Mouse (Mus musculus) lung, postnatal 0 days (tissue): ENCODE measurements around the gene Zscan10. TPM values are rescaled to one million over a fixed set of nuclear protein-coding genes. Genes with fewer than 3 reads are reported as not detected.
"Not testable (repeated sequence)": the region's sequence is repeated elsewhere in the genome, so short reads cannot be mapped to it uniquely, and the experiment has no call there.

ENCODE experiments used
- ATAC-seq: fragments of 200-750 bp; cut with Nextera tagmentation; 2 replicates; pipeline ENCODE4 v1.8.0; 2017; ENCODE audit warnings: moderate library complexity
- DNase-seq: peaks from one replicate; pipeline ENCODE4 v3.0.0-alpha.2; 2016; ENCODE audit warnings: low spot score
- H3K27ac ChIP-seq: fragments of 300-500 bp; sonication (generic); 2 replicates; pipeline ENCODE4 v1.5.1; 2014; ENCODE audit warnings: antibody characterized with exemption, mild to moderate bottlenecking, low read length, mixed read lengths
- H3K27me3 ChIP-seq: fragments of 300-500 bp; sonication (generic); replicated peaks from 2 replicates; pipeline ENCODE4 v1.6.1; 2014; ENCODE audit warnings: low read length, mixed read lengths; ENCODE audit not compliant: insufficient read depth
- H3K36me3 ChIP-seq: fragments of 300-500 bp; sonication (generic); 2 replicates; pipeline ENCODE4 v1.6.1; 2014; ENCODE audit warnings: low read length, mixed read lengths; ENCODE audit not compliant: insufficient read depth
- H3K4me1 ChIP-seq: fragments of 300-500 bp; sonication (generic); 2 replicates; pipeline ENCODE4 v1.6.1; 2014; ENCODE audit warnings: antibody characterized with exemption, low read depth, low read length, mixed read lengths; ENCODE audit not compliant: insufficient read depth
- H3K4me2 ChIP-seq: fragments of 300-500 bp; sonication (generic); replicated peaks from 2 replicates; pipeline ENCODE4 v1.6.1; 2014; ENCODE audit warnings: low read depth, mild to moderate bottlenecking, low read length, moderate library complexity, mixed read lengths
- H3K4me3 ChIP-seq: fragments of 300-500 bp; sonication (generic); 2 replicates; pipeline ENCODE4 v1.5.1; 2014; ENCODE audit warnings: low read depth, low read length
- H3K9ac ChIP-seq: fragments of 300-500 bp; sonication (generic); replicated peaks from 2 replicates; pipeline ENCODE4 v1.6.1; 2014; ENCODE audit warnings: low read depth, mild to moderate bottlenecking
- H3K9me3 ChIP-seq: fragments of 300-500 bp; sonication (generic); 2 replicates; pipeline ENCODE4 v1.6.1; 2016; ENCODE audit warnings: low read length, mixed read lengths
- CTCF ChIP-seq: IDR thresholded peaks from 2 replicates; pipeline ENCODE4 v1.5.1; 2016; ENCODE audit warnings: antibody characterized with exemption, mild to moderate bottlenecking
- EP300 ChIP-seq: IDR thresholded peaks from 2 replicates; pipeline ENCODE4 v1.6.1; 2016; ENCODE audit warnings: antibody characterized with exemption, mild to moderate bottlenecking, control low read depth
- WGBS: fragments of 180-500 bp; shearing (Covaris S2); extraction: QIAGEN DNeasy Blood & Tissue Kit; methylation state at CpG from one replicate; pipeline ENCODE4 v1.1.7; 2014; 5-methylcytosine and 5-hydroxymethylcytosine counted together
- polyA plus RNA-seq: library from polyadenylated mRNA; unstranded; fragments of >200 nt; fragmentation: Nextera tagmentation; extraction: Ambion mirVana; gene quantifications from 2 replicates; pipeline ENCODE4 v1.2.1, GENCODE M21; 2015

Gene Zscan10
- polyA plus RNA-seq, 1 experiment from 2014 or later = not detected

DNA sequence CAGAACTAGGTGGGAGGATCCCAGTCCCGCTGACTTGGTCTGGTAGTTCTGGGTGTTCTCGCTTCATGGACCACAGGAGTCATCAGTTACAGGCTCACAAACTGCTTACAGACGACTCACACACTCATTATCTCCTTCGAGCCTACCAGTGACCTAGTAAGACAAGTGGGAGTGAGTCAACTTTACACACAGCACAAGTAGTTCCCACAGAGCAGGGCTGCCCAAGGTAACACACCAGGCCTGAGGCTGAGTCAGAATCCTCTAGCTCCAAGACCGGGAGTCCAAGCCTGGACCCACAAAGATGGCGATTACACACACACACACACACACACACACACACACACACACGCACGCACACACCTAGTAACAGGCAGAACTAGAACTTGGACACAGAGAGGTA, 15.9 kb upstream of the Zscan10 start:
- 72% methylated on average over 8 of the region's 8 CpGs for WGBS
- Histone ChIP-seq H3K4me3 (no peak overlapping the region), H3K27ac (no peak overlapping the region), H3K36me3 (no peaks in the 10 kb centered on the region), H3K4me2 (no peak overlapping the region; the same call in 1 of the 2 replicates), H3K9me3 (no peaks in the 10 kb centered on the region), H3K4me1 (peaks cover 13% of the 10 kb centered on the region; the same call in 1 of the 2 replicates), H3K27me3 (no peaks in the 10 kb centered on the region), H3K9ac (no peak overlapping the region)
- TF ChIP-seq EP300 (no peak), CTCF (no peak)
- DNase-seq = no peak
- ATAC-seq = no peak

DNA sequence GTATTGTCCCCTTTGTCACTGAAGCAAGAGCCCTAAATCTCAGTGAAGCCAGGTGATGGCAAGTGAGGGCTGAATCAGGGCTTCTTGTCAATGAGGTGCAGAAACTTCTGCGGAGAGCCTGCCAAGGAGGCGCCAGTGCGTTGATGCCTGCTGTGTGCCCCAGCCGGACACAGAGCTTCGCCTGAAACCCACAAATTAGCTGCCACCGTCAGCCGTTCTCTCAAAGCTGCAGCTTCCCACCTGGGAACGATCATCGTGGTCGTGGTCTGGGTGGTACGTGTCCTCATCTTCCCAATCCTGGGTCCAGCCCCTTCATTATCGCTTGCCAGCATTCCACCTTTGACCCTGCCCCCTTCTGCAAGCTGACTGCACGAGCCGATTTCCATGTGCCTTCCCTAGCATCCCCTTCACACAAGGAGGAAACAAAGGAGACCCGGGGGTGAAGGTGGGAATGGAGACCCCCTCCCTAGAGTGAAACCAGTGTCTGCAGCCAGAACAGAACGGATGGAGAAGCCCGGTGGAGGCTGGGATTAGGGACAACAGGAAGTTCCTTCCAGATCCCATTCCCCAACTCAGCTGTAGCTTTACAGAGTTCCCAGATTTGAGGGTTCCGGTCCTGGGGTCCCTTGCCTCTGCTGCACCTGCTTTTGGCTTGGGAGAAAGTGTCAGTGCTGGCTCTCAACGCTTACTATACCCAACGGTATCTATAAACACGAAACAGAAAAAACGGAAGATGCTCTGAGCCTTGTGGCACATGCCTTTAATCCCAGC, 14.8 kb upstream of the Zscan10 start:
- Histone ChIP-seq H3K9ac (peak overlapping the region; percentile 62), H3K27me3 (no peaks in the 10 kb centered on the region), H3K4me1 (peaks cover 13% of the 10 kb centered on the region; the same call in 1 of the 2 replicates), H3K4me3 (peak overlapping the region; percentile 70), H3K9me3 (no peaks in the 10 kb centered on the region), H3K4me2 (peak overlapping the region; percentile 67), H3K36me3 (no peaks in the 10 kb centered on the region), H3K27ac (no peak overlapping the region)
- DNase-seq (peak; percentile 82), ATAC-seq (peak; percentile 78)
- TF ChIP-seq CTCF (no peak), EP300 (no peak)
- WGBS = 1% methylated on average over 22 of the region's 22 CpGs

DNA sequence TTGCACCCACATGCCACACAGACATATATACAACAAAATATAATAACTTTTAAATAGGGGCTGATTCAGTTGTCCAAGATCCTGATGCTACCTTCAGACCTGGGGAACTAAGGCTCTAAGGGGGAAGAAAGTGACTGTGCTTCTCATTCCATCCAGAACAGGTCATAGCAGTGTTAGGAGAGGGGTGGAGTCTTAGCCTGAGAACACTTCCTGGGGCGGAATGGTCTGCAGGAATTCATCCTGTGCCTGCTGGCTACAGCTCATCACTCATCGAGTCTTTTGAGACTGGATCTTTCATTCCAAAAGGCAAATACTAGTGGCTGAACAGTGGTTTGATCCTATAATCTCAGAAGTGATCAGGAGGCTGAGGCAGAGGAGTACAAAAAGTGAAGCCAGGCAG, 13.4 kb upstream of the Zscan10 start:
- H3K9me3 ChIP-seq = no peaks in the 10 kb centered on the region
- H3K4me1 ChIP-seq = peaks cover 13% of the 10 kb centered on the region; the same call in 1 of the 2 replicates
- DNase-seq = no peak
- H3K4me2 ChIP-seq = no peak overlapping the region
- no peak for TF ChIP-seq CTCF
- no peak for TF ChIP-seq EP300
- no peak overlapping the region for H3K9ac ChIP-seq
- H3K36me3 ChIP-seq = no peaks in the 10 kb centered on the region
- WGBS = 29% methylated on average over 2 of the region's 2 CpGs
- 0 out of 2 replicates have a peak, but pooled peaks have one; percentile 44 for ATAC-seq
- H3K4me3 ChIP-seq = no peak overlapping the region
- no peak overlapping the region for H3K27ac ChIP-seq
- no peaks in the 10 kb centered on the region for H3K27me3 ChIP-seq

DNA sequence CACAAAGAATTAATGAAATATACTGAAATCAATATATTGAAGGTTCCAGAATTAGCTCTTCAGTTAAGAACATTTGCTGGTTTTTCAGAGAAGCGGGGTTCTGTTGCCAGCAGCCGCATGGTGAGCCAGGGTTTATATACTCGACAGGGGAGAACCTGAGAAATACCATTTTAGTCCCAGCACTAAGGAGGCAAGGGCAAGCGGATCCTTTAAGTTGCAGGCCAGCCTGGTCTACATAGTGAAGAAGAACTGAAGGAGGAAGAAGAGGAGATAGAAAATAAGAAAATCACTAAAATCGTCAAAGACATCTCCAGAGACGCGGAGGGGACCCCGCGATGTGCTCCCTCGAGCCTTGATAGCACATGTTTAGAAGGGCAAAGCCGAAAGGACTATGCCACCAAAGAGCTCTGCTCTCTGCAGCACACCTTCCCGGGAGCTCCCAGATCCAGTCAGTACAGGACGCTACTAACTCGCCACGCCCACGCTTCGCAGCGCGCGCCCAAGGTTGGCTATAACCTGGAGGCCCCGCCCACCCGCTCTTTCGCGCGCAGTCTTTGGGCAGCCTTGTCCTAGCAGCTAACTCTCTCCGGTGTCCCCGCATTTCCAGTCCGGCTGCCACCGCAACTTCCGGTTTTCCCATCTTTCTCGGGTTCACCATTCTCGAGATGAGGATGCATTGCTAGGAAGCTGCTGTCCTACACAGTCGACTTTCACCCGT, 8.3 kb upstream of the Zscan10 start:
- H3K4me3 ChIP-seq = peak overlapping the region; percentile 40
- H3K9ac ChIP-seq = peak overlapping the region; percentile 3; the same call in 1 of the 2 replicates
- H3K4me1 ChIP-seq = 0 out of 2 replicates have a peak, but pooled peaks cover 3% of the 10 kb centered on the region
- peak overlapping the region; percentile 62 for H3K27ac ChIP-seq
- no peaks in the 10 kb centered on the region for H3K27me3 ChIP-seq
- H3K9me3 ChIP-seq = no peaks in the 10 kb centered on the region
- TF ChIP-seq CTCF (no peak), EP300 (no peak)
- DNase-seq (peak; percentile 97), ATAC-seq (peak; percentile 100)
- H3K36me3 ChIP-seq = no peaks in the 10 kb centered on the region
- WGBS = 6% methylated on average over 34 of the region's 34 CpGs
- H3K4me2 ChIP-seq = peak overlapping the region; percentile 73

DNA sequence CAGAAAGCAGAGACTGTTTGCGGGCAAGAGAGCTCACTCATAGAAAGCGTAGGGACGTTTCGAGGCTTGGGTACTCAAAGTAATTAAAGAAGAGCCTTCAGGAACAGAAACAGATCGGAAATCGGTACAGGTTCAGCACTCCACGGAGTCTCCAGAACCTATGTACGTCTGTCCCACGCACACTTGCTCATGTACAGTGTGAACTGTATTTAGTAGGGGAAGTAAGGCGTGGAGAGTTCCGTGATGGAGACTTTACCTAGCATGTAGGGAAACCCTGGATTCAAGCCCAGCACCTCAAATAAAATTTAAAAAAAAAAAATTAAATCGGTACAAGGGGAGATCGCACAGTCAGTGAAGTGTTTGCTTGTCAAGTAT, 7.7 kb upstream of the Zscan10 start:
- Histone ChIP-seq H3K4me2 (peak overlapping the region; percentile 73), H3K4me1 (0 out of 2 replicates have a peak, but pooled peaks cover 3% of the 10 kb centered on the region), H3K9ac (no peak overlapping the region; the same call in 1 of the 2 replicates), H3K27ac (peak overlapping the region; percentile 62), H3K36me3 (no peaks in the 10 kb centered on the region), H3K4me3 (peak overlapping the region; percentile 40), H3K9me3 (no peaks in the 10 kb centered on the region), H3K27me3 (no peaks in the 10 kb centered on the region)
- TF ChIP-seq EP300 (no peak), CTCF (no peak)
- ATAC-seq (peak; percentile 57), DNase-seq (no peak)
- 8% methylated on average over 13 of the region's 13 CpGs for WGBS

DNA sequence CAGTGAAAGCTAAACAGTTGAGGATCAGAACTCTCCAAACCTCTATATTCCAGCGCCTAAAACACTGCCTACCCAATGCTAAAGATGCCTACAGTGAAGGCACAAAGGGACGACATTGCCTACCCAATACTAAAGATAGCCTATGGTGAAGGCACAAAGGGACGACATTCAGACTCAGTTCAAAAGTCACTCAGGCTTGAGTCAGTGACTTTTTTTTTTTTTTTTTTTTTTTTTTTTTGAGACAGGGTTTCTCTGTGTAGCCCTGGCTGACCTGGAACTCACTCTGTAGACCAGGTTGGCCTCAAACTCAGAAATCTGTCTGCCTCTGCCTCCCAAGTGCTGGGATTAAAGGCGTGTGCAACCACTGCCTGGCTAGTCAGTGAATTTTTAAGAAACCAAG, 5.5 kb upstream of the Zscan10 start:
- not testable (repeated sequence) for H3K27me3 ChIP-seq, H3K4me2 ChIP-seq, H3K36me3 ChIP-seq, DNase-seq, H3K9ac ChIP-seq, H3K27ac ChIP-seq, H3K4me3 ChIP-seq, H3K9me3 ChIP-seq, H3K4me1 ChIP-seq, ATAC-seq
- WGBS = 83% methylated on average over 4 of the region's 4 CpGs
